Mouse (Mus musculus) embryonic facial prominence, embryonic 10.5 days (tissue): ENCODE results near the gene Rbm20. TPM values are rescaled to one million over a fixed set of nuclear protein-coding genes. Genes with fewer than 3 reads are reported as not detected.
A peak's percentile ranks its signal among the peaks of the same experiment; 100 is the strongest.

Source experiments
- DNase-seq: peaks from one replicate; pipeline ENCODE4 v3.0.0-alpha.2; 2017; ENCODE audit warnings: low spot score
- H3K27ac ChIP-seq: fragments of 300-500 bp; sonication (generic); replicated peaks from 2 replicates; pipeline ENCODE4 v1.5.1; 2016; ENCODE audit warnings: mild to moderate bottlenecking
- H3K27me3 ChIP-seq: fragments of 300-500 bp; sonication (generic); replicated peaks from 2 replicates; pipeline ENCODE4 v1.6.1; 2016; ENCODE audit warnings: low read depth, mild to moderate bottlenecking; ENCODE audit not compliant: poor library complexity, severe bottlenecking
- H3K36me3 ChIP-seq: fragments of 300-500 bp; sonication (generic); replicated peaks from 2 replicates; pipeline ENCODE4 v1.6.1; 2016; ENCODE audit warnings: mild to moderate bottlenecking, moderate library complexity
- H3K4me1 ChIP-seq: fragments of 300-500 bp; sonication (generic); 2 replicates; pipeline ENCODE4 v1.6.1; 2016
- H3K4me3 ChIP-seq: fragments of 300-500 bp; sonication (generic); 2 replicates; pipeline ENCODE4 v1.5.1; 2016; ENCODE audit warnings: mild to moderate bottlenecking, moderate library complexity
- H3K9me3 ChIP-seq: fragments of 300-500 bp; sonication (generic); 2 replicates; pipeline ENCODE4 v1.6.1; 2016; ENCODE audit warnings: mild to moderate bottlenecking
- WGBS: fragments of 180-500 bp; shearing (Covaris S2); methylation state at CpG from one replicate; pipeline ENCODE4 v1.1.7; 2016; 5-methylcytosine and 5-hydroxymethylcytosine counted together
- polyA plus RNA-seq: library from polyadenylated mRNA; unstranded; fragments of >200 nt; fragmentation: Nextera tagmentation; extraction: Ambion mirVana; gene quantifications from 2 replicates; pipeline ENCODE4 v1.2.1, GENCODE M21; 2016

Rbm20 gene
- polyA plus RNA-seq, 1 experiment from 2014 or later, result 1.2 TPM

DNA sequence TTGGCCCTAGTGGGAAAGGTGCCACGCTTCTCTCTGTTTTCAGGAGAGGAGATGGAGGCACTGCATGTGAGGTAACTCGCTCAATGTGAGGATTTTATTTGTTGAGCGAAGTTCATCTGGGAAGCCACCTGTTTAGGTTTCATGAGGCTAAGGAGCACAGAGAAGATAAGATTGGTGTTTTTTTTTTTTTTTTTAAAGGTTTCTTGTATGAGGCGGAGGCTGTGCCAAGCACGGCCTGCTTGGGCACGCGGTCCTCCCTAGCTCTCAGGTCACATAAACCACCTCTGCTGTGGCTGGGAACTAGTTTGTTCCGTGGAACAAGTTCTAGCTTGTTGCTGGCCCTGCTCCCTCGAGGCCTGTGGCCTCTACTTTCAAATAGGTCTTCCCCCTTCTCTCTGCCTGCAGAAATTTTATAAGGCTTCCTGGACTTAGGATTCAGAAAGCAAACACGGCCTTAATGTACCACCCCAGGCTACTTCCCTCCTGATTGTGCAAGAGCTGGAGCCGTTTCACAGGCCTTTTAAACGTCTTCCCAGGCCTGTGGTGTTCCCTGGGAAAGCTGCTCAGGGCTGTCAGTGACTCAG lies 217.5 kb downstream of the Rbm20 start:
- Histone ChIP-seq H3K4me1 (peaks cover 25% of the 10 kb centered on the region), H3K36me3 (no peaks in the 10 kb centered on the region), H3K27me3 (no peaks in the 10 kb centered on the region), H3K4me3 (no peak overlapping the region), H3K9me3 (no peaks in the 10 kb centered on the region), H3K27ac (no peak overlapping the region; the same call in 1 of the 2 replicates)
- no peak for DNase-seq
- WGBS, result 79% methylated on average over 12 of the region's 12 CpGs

DNA sequence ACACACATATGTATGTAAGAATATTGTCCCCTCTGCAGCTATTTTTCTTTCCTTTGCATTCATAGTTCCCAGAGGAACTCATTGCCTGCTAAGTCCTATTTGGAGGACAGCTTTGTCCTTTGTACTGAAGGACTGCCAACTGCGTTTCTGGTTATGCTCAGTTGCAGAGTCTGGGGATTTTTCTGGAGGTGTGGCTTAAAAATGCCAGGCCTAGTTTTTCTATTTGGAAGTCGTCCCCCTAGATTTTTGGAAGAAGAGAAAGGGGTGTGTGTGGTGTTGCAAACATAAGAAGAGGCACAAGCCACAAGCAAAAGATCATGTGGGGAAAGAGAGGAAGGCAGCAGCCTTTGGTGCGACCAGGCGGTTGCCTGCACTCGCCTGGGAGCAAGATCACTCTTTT lies 220.9 kb downstream of the Rbm20 start:
- no peaks in the 10 kb centered on the region for H3K27me3 ChIP-seq
- H3K27ac ChIP-seq, result no peak overlapping the region
- H3K9me3 ChIP-seq, result no peaks in the 10 kb centered on the region
- no peak for DNase-seq
- WGBS, result 82% methylated on average over 5 of the region's 5 CpGs
- no peak overlapping the region for H3K4me3 ChIP-seq
- no peaks in the 10 kb centered on the region for H3K36me3 ChIP-seq
- H3K4me1 ChIP-seq, result peaks cover 25% of the 10 kb centered on the region

DNA sequence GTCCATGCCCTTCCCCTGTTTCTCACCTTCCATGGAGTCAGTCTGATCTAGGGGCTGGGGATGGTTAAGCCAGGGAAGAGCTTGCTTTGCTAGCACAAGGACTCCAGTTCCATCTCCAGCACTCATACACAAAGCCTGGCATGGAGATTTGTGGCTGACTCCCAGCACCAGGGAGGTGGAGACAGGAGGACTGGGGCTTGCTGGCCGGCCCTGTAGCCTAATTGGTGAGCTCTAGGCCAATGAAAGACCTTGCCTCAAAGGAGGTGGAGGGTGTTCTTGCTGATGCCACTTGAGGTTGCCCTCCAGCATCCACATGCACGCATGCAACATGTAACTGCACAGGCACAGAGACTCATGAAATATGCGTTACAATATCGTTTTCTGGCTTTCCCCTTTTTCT lies 221.4 kb downstream of the Rbm20 start:
- Histone ChIP-seq H3K27ac (no peak overlapping the region), H3K27me3 (no peaks in the 10 kb centered on the region), H3K4me3 (no peak overlapping the region), H3K9me3 (no peaks in the 10 kb centered on the region), H3K4me1 (peaks cover 23% of the 10 kb centered on the region), H3K36me3 (no peaks in the 10 kb centered on the region)
- no peak for DNase-seq
- WGBS, result 79% methylated on average over 4 of the region's 4 CpGs

DNA sequence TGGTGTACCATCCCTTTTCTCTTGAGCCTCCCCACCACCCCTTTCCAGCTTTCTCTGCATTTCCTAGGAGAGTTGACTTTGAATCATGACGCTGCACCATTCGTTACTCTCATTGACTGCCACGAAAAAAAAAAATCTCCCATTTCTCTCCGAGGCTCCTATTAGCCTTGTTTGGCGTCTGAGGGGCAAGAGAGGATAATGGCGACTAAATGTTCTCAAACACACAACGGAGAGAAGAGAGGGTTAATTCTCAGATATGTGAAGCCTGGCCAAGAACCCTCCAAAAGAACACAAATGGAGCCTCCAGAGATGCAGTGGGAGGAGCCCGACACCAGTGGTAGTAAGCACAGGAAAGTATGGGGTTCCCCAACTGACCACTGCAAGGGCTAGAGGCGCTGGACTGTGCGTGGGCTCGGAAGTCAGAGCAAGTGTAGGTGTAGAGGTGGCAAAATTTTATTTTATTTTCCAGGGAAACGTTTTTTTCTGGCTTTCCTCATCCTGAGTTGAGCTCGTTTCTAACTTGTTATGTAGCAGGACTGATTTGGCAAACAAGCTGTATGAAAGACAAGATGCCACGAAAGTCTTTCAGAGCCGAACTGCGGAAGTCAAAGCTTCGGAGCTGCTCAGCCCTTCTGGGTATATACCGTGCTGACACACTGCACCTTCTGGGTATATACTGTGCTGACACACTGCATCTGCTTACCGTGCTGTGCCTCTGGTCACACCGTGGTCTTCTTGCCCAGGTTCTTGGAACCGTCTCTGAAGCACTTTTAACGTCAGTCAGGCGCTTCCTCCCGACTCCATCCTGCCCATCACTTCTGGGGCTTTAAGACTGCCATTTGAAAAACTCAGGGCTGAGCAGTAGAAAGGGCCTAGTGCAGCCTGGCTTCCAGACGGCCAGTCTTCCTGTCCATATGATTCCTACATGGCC lies 222.1 kb downstream of the Rbm20 start:
- DNase-seq, result no peak
- Histone ChIP-seq H3K27me3 (no peaks in the 10 kb centered on the region), H3K4me1 (peaks cover 20% of the 10 kb centered on the region), H3K27ac (no peak overlapping the region), H3K4me3 (no peak overlapping the region), H3K9me3 (no peaks in the 10 kb centered on the region), H3K36me3 (no peaks in the 10 kb centered on the region)
- 88% methylated on average over 25 of the region's 25 CpGs for WGBS

DNA sequence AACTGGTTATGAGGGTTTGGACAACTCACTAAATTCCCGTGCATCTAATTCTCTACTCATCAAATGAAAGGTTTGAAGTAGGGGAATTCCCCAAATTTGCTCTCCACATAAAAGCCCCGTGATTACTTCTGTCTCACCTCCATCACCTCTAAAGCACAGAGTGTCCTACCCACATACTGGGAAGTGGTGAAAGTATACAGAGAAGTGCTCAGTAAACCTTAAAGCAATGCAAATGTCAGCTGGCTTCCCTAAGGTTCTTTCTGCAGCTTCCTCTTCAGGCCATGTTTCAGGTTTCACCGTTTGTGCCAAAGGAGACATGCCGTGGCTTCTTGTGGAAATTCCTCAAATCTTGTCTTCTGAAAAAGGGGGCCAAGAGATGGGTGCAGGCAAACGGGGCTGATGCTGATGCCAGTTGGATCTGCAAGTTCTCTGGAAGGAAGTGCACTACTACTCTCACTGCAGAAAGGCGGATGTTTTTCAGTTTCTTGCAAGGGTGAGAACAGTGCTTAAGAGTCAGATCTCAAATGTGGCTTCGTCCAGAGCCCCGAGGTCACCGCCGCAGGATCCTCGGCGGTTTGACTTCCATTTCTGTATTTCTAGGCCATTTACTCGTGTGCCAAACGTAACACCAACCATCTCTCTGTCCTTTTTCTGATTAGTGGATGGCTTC lies 223.0 kb downstream of the Rbm20 start:
- H3K27ac ChIP-seq, result no peak overlapping the region
- no peaks in the 10 kb centered on the region for H3K27me3 ChIP-seq
- H3K4me1 ChIP-seq, result peaks cover 27% of the 10 kb centered on the region
- no peak overlapping the region for H3K4me3 ChIP-seq
- no peaks in the 10 kb centered on the region for H3K9me3 ChIP-seq
- DNase-seq, result no peak
- no peaks in the 10 kb centered on the region for H3K36me3 ChIP-seq
- 88% methylated on average over 14 of the region's 14 CpGs for WGBS

DNA sequence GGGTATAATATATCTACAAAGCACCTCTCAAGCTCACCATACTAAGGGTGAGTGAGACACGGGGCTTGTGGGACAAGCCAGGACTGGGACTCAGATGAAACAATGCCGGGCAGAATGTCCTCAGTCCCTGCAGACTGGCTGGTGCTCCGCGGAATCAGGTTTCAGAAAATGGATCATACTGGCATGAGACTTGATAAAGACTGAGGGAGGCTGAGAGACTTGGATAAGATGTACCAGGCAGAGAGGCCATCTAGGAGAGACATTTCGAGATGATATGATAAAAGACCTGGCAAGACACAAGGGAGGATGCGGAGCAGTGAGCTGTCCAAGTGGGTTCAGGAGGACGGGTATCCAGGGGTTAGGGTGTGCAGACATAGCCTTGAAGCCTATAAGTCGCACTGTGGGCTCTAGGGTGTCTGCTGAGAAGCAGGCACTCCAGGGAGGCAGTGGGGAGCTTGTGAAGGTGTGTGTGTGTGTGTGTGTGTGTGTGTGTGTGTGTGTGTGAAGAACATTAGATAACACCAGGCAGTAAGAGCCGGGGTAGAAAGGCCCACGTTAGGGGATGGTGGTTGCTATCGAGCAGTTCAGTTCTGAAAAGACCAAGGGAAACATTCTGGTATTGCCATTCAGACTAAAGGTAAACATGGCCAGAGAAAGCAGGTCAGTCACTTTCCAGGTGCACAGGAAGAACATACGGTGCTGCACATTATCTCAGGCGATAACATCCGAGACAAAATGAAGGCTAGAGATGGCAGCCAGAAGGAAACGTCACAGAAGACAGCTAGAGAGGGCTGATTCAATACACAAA lies 225.0 kb downstream of the Rbm20 start:
- H3K4me3 ChIP-seq, result peak overlapping the region; percentile 95
- WGBS, result 59% methylated on average over 15 of the region's 15 CpGs
- peak overlapping the region; percentile 95 for H3K27ac ChIP-seq
- no peaks in the 10 kb centered on the region for H3K36me3 ChIP-seq
- H3K27me3 ChIP-seq, result no peaks in the 10 kb centered on the region
- H3K9me3 ChIP-seq, result no peaks in the 10 kb centered on the region
- DNase-seq, result no peak
- peaks cover 27% of the 10 kb centered on the region for H3K4me1 ChIP-seq

DNA sequence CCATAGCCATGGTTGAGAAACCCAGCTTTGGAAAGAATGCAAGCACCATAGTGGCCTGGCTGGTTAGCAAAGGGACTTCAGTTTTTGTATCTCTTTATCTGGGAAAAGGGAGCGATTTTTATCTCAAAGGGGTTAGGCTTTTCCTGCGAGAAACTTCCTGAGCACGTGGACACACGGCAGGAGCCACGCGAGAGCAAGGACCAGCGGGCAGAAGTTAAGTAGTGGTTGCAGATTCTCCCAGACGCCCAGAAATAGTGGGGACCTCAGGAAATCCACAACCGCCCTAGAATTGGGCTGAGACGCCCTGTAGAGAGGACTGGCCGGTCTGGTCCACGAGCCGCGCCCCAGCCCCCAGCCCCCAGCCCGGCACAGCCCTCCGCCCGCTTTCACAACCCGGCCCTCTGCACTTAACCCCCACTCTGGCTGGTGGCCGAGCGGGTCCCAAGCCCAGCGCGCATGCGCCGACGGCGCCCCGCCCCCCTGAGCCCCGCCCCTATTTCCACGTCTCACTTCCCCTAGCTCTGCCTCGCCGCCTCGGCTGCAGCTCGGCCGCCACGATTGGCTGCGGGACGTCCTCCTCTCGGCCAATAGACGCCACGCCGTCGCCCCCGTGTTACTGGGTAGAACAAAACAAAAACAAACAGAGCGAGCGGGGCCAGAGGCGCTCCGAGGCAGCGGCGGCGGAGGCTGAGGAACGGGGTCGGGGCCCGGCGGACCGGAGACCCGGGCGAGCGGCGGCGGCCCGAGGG lies 225.8 kb downstream of the Rbm20 start:
- no peaks in the 10 kb centered on the region for H3K36me3 ChIP-seq
- H3K27ac ChIP-seq, result peak overlapping the region; percentile 95
- H3K9me3 ChIP-seq, result no peaks in the 10 kb centered on the region
- DNase-seq, result peak; percentile 99
- peaks cover 27% of the 10 kb centered on the region for H3K4me1 ChIP-seq
- H3K27me3 ChIP-seq, result no peaks in the 10 kb centered on the region
- under 1% methylated on average over 61 of the region's 61 CpGs for WGBS
- H3K4me3 ChIP-seq, result peak overlapping the region; percentile 95

DNA sequence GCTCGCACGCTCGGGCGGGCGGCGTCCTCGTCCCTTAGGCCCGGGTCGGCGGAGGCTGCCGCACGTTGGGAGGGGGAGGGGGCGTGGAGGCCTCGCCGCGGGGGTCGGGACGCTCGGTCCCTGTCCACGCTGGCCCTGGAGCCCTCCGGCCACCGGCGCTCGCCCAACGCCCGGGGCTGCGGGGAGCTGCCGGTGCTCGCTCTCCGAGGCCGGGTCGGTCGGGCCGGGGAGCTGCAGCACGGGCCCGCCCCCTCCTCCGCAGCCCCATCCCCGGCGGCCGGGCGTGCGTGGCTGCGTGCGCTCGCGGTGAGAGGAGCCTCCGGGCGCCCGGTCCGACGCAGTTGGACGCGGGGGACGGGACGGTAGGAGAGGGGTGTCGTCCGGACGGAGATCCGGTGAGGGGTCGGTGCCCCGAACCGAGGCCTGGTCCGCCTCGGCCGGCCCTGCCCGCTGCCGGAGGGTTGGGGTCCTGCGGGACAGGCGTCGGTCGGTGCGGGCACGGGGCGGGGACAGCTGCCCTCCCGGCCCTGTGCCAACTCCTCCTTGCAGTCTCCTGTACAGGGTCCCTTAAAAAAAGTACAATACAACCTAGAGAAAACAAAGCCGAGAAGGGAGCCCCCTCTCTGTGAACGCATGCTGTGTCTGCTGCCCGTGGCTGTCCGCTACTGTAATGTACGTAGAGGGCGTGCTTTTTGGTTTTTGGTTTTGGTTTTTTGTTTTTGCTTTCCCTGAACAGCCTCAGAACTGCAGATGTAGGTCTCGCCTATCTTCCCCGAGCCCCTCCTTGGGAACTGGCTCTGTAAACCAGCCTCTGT lies 226.6 kb downstream of the Rbm20 start:
- H3K4me3 ChIP-seq, result peak overlapping the region; percentile 95
- H3K27ac ChIP-seq, result peak overlapping the region; percentile 95
- H3K36me3 ChIP-seq, result no peaks in the 10 kb centered on the region
- H3K9me3 ChIP-seq, result no peaks in the 10 kb centered on the region
- H3K4me1 ChIP-seq, result peaks cover 27% of the 10 kb centered on the region
- peak; percentile 65 for DNase-seq
- no peaks in the 10 kb centered on the region for H3K27me3 ChIP-seq
- under 1% methylated on average over 83 of the region's 83 CpGs for WGBS

DNA sequence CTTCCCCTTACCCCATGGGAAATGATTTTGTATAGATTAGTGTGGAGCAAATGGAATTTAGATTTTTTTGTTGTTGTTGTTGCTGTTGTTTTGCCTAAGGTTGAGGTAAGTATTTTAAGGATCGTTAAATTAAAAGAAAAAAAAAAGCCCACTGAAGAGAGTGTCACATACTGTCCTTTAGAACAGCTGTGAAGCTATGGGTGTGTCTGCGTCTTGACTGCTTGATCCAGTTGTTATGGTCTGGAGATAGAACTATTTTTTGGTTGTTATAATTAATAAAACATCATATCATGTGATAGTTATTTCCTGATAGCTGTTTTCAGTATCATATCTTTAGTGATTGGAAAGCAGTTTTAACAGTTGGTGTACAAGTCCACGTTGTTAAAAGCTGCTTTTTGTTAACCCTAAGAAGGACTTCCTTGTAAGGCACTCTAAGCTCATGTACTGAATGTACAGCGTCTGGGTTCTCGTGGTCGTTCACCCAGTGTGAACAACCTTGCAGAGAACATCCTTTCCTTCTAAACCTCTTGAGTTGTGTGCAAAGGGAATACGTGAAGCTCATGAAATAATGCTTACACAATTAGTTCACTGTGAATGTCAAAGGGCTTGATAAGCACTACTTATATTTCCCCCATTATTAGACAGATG lies 227.9 kb downstream of the Rbm20 start:
- H3K9me3 ChIP-seq, result no peaks in the 10 kb centered on the region
- peaks cover 11% of the 10 kb centered on the region for H3K36me3 ChIP-seq
- no peak overlapping the region for H3K27ac ChIP-seq
- H3K4me3 ChIP-seq, result peak overlapping the region; percentile 95
- DNase-seq, result no peak
- H3K4me1 ChIP-seq, result peaks cover 27% of the 10 kb centered on the region
- 83% methylated on average over 7 of the region's 7 CpGs for WGBS
- H3K27me3 ChIP-seq, result no peaks in the 10 kb centered on the region

DNA sequence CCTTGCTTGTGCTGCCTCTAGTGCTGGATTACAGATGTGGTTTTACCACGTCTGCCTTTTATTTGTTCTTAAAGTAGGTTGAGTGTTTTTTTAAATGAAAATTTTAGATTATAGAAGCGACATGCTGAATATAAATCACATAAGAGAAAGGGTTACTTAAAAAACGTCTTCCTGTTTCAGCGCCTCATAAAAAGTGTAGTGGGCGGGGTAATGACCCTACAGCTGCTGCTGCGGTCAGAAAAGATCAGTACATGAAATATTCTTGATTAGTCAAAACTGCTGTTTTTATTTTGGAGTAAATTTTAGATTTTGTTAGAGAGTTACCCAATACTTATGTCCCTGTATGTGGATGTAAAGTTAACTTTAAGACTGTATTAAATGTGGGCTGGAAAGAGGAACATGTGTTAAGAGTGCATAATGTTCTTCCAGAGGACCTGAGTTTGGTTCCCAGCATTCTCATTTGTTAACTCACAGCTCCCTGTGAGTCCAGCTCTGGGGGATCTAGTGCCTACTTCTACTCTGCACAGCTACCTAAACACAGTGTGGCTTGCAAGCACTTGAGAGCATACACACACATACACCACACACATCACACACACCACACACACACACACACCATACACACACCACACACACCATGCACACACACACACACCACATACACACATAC lies 229.1 kb downstream of the Rbm20 start:
- no peak for DNase-seq
- Histone ChIP-seq H3K36me3 (peaks cover 23% of the 10 kb centered on the region), H3K27ac (no peak overlapping the region), H3K27me3 (no peaks in the 10 kb centered on the region), H3K4me3 (no peak overlapping the region), H3K9me3 (no peaks in the 10 kb centered on the region), H3K4me1 (peaks cover 27% of the 10 kb centered on the region)
- WGBS, result 75% methylated on average over 6 of the region's 6 CpGs
